14 mouse cellular contexts compared by ENCODE assay signal in the genomic region with DNA sequence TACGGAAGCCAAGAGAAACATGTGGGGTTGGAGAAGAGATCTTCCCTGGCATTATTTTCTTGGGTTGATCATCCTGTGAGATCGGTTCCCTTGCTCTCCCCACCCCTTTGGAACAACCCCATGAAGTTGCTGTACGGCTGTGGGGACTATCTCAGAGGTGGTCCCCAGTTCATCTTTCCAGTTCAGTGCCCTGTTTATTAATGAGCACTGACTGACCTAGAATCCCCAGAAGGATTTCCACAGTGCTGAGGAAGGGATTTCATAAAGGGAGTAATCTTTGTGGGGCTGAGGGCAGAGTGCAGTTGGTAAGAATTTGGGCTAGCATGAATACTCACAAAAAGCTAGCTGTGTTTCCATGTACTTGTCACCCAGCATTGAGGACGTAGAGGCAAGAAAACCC.
"Had no signal": no experiment of that assay in that cellular context is flagged by ENCODE, and none has a peak within 500 bp of the region (broad histone marks: within the 10 kb centered on the region; RNA-seq: fewer than 3 reads in every experiment).

No protein-coding gene starts in this region.

- DNase-seq: lung, postnatal 14 days; thymus, adult 18-20 months; thymus, postnatal 14 days had no signal

- H3K9me3 ChIP-seq: hindbrain, embryonic 13.5 days; intestine, embryonic 15.5 days; limb, embryonic 10.5 days; liver, embryonic 15.5 days; lung, embryonic 15.5 days; midbrain, embryonic 15.5 days; neural tube, embryonic 13.5 days had no signal

- H3K27me3 ChIP-seq: hindbrain, embryonic 13.5 days; intestine, embryonic 15.5 days; liver, embryonic 15.5 days; lung, embryonic 15.5 days; megakaryocyte, embryonic 14.5 days; midbrain, embryonic 15.5 days; neural tube, embryonic 13.5 days had no signal

- H3K4me1 ChIP-seq: hindbrain, embryonic 13.5 days; limb, embryonic 10.5 days; liver, embryonic 15.5 days; megakaryocyte, embryonic 14.5 days; midbrain, embryonic 15.5 days; neural tube, embryonic 13.5 days had no signal

- H3K4me2 ChIP-seq: hindbrain, embryonic 13.5 days; intestine, embryonic 15.5 days; liver, embryonic 15.5 days; lung, embryonic 15.5 days; midbrain, embryonic 11.5 days; midbrain, embryonic 15.5 days; neural tube, embryonic 13.5 days had no signal

- H3K9ac ChIP-seq: hindbrain, embryonic 13.5 days; intestine, embryonic 15.5 days; liver, embryonic 15.5 days; lung, embryonic 15.5 days; midbrain, embryonic 15.5 days; neural tube, embryonic 13.5 days had no signal

- H3K27ac ChIP-seq: hindbrain, embryonic 13.5 days; intestine, embryonic 15.5 days; left cerebral cortex, adult 2 months; limb, embryonic 10.5 days; liver, embryonic 15.5 days; lung, embryonic 15.5 days; macrophage; midbrain, embryonic 15.5 days; neural tube, embryonic 13.5 days had no signal

- H3K36me3 ChIP-seq: hindbrain, embryonic 13.5 days; intestine, embryonic 15.5 days; limb, embryonic 10.5 days; liver, embryonic 15.5 days; lung, embryonic 15.5 days; midbrain, embryonic 15.5 days; neural tube, embryonic 13.5 days had no signal

- H3K4me3 ChIP-seq: hindbrain, embryonic 13.5 days; intestine, embryonic 15.5 days; left cerebral cortex, adult 2 months; limb, embryonic 10.5 days; liver, embryonic 15.5 days; lung, embryonic 15.5 days; megakaryocyte, embryonic 14.5 days; midbrain, embryonic 15.5 days; neural tube, embryonic 13.5 days had no signal

- ATAC-seq: intestine, embryonic 15.5 days; midbrain, embryonic 15.5 days had no signal
